Mouse (Mus musculus): Measurements from ENCODE around the gene Wdr77. TPM values are rescaled to one million over a fixed set of nuclear protein-coding genes. Genes with fewer than 3 reads are reported as not detected.

Wdr77 gene
- polyA plus RNA-seq, 1 experiment from 2014 or later: 121 TPM

DNA sequence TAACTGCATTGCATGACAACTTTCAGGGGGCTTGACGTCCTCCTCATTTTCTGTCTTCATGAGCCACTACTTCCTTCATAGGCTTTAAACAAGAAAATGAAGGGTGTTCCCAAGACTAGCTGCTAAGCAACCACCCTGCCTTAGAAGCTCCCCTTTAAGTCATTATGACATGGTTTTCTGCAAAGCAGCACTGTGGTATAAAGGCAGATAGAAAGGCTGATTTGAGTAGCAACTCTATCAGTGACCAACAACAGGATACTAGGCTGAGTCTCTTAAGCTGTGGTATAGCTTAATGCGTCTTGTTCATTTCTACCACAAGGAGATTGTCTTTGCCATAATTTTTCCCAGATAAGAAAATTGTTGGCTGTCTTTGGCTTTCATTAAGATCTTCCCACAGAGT is 55.4 kb downstream of the Wdr77 start, which contains the start of gene Pifo:
Gene Pifo, minus strand, starts transcription at position 101 of the 400 bp plus-strand sequence.
- Histone ChIP-seq H3K9ac (no peak within 1 kb of the TSS), H3K4me2 (no peak within 1 kb of the TSS), H3K36me3 (replicated peaks) (no peaks in the 10 kb centered on the region), H3K4me1 (no peaks in the 10 kb centered on the region), H3K4me3 (replicated peaks) (no peak within 1 kb of the TSS), H3K27ac (no peak within 1 kb of the TSS), H3K9me3 (no peaks in the 10 kb centered on the region), H3K27me3 (no peaks in the 10 kb centered on the region)
- ATAC-seq (ENCODE audit: low FRiP score): no peak
- WGBS: 85% methylated on average over 2 of the region's 2 CpGs

Other genes with a start within 250 kb of the Wdr77 start
- gene Rap1a, start 158.0 kb upstream of the Wdr77 start, polyA plus RNA-seq (2016; fragmentation: Nextera tagmentation; extraction: Ambion mirVana): 71.0 and 81.6 TPM in 2 replicates
- gene Adora3, start 88.5 kb upstream of the Wdr77 start, polyA plus RNA-seq (2016; fragmentation: Nextera tagmentation; extraction: Ambion mirVana): 0.15 TPM in 1 of 2 replicates, not detected in the other
- not detected in 2 replicates for gene Tmigd3, start 88.5 kb upstream of the Wdr77 start, polyA plus RNA-seq (2016; fragmentation: Nextera tagmentation; extraction: Ambion mirVana)
- 0.14 and 0.45 TPM in 2 replicates for gene I830077J02Rik, start 26.7 kb upstream of the Wdr77 start, polyA plus RNA-seq (2016; fragmentation: Nextera tagmentation; extraction: Ambion mirVana)
- 455 and 468 TPM in 2 replicates for gene Atp5f1, start 730 bp downstream of the Wdr77 start, polyA plus RNA-seq (2016; fragmentation: Nextera tagmentation; extraction: Ambion mirVana)
- gene Ovgp1, start 14.3 kb downstream of the Wdr77 start, polyA plus RNA-seq (2016; fragmentation: Nextera tagmentation; extraction: Ambion mirVana): 3.8 and 4.8 TPM in 2 replicates
- 0.91 and 3.1 TPM in 2 replicates for gene Pifo, start 55.3 kb downstream of the Wdr77 start, polyA plus RNA-seq (2016; fragmentation: Nextera tagmentation; extraction: Ambion mirVana)
- not detected in 2 replicates for gene Chil5, start 73.4 kb downstream of the Wdr77 start, polyA plus RNA-seq (2016; fragmentation: Nextera tagmentation; extraction: Ambion mirVana)
- 0.36 TPM in 1 of 2 replicates, not detected in the other for gene Chia1, start 153.9 kb downstream of the Wdr77 start, polyA plus RNA-seq (2016; fragmentation: Nextera tagmentation; extraction: Ambion mirVana)
- not detected in 2 replicates for gene Chil3, start 208.2 kb downstream of the Wdr77 start, polyA plus RNA-seq (2016; fragmentation: Nextera tagmentation; extraction: Ambion mirVana)